Mouse (Mus musculus): ENCODE measurements around the gene Rab39. TPM values are rescaled to one million over a fixed set of nuclear protein-coding genes. Genes with fewer than 3 reads are reported as not detected.

Gene Rab39
- 0.55 and 0.61 TPM in 2 replicates for polyA plus RNA-seq (2021; fragmentation: Nextera tagmentation)
- long read RNA-seq, experiment 1, transcript Rab39-201 (2 exons, 2,971 nt), result major isoform, 6 of 7 reads
- long read RNA-seq, experiment 1, partial matches to known transcripts, result 0 of 7 reads
- long read RNA-seq, experiment 1, other reads (novel, unspliced or antisense), result 1 of 7 reads
- long read RNA-seq, experiment 2, partial matches to known transcripts, result 2 of 5 reads
- long read RNA-seq, experiment 2, other reads (novel, unspliced or antisense), result 0 of 5 reads

DNA sequence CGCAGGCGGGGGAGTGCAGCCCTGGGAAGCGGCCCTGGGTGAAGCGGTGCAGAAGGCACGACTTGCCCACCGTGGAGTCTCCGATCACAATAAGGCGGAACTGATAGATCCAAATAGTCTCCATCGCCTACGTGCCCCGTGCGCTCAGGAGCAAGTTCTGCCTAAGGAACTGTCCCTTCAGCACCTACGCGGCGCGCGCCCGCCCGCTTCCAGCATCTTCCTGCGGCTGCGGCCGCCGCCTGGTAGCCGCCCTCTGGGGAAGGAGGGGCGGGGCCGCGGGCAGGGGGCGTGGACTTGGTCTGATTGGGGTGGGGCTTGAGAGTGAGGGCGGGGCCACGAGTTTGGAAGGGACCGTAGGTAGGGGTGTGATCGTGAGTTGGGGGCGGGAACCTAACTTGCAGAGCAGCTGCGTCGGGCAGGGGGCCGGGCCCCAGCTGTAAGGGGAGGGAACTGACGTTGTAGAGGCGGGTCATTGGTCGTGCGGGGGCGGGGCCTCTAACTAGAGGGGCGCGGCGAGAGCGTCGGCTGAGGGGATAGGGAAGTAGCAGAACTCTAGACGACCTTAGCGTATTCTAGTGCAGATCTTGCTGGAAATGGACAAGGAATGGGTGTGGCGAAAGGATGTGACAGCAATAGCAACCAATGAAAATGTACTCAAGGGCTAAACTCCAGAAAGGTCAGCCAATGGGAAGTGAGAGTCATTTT, at the start of gene Rab39:
Gene Rab39 (minus strand): TSS at position 241 of the 705 bp plus-strand sequence.

DNA sequence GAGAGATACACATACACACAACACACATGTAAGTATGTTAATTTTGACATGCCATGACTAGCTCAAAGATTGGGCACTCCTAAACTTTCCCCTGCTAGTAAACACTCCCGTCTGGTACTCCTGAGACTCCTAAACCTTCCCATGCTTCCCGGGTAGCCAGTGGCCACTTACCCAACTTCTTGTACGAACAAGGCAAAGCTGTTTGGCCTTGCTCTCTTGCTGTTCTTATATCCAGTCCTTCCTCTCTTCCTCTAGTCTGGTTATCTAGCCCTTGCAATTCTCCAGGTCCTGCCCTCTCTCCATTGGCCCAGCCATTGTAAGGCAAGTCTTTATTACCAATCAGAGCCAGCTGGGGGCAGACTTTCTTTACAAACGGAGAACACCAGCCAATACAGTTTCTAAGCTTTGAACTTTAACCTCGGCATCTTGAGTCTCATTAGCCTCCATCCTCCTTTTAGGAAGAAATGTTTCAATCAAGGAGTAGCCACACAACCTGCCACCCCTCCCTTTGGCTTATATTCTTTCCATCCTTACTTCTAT, 36.3 kb downstream of the Rab39 start, which contains the start of gene Cul5:
Gene Cul5 (minus strand): TSS at position 335 of the 540 bp plus-strand sequence.

Other genes with a start within 250 kb of the Rab39 start
- 2.1 and 2.6 TPM in 2 replicates for gene Atm, start 169.5 kb downstream of the Rab39 start, polyA plus RNA-seq (2021; fragmentation: Nextera tagmentation)
- 4.8 and 7.0 TPM in 2 replicates for gene Npat, start 169.2 kb downstream of the Rab39 start, polyA plus RNA-seq (2021; fragmentation: Nextera tagmentation)
- gene Acat1, start 95.8 kb downstream of the Rab39 start, polyA plus RNA-seq (2021; fragmentation: Nextera tagmentation), result 55.0 and 62.7 TPM in 2 replicates
- gene Cul5, start 36.2 kb downstream of the Rab39 start, polyA plus RNA-seq (2021; fragmentation: Nextera tagmentation), result 37.7 and 66.1 TPM in 2 replicates
- gene Slc35f2, start 65.3 kb upstream of the Rab39 start, polyA plus RNA-seq (2021; fragmentation: Nextera tagmentation), result 2.3 and 3.0 TPM in 2 replicates
- gene Sln, start 143.9 kb upstream of the Rab39 start, polyA plus RNA-seq (2021; fragmentation: Nextera tagmentation), result 0.65 and 0.75 TPM in 2 replicates

Measured in left cerebral cortex, adult 6 months (tissue).